Mouse (Mus musculus): ENCODE results near the gene Alg14.

Gene Alg14

GRCm38 (mm10) chr3:121358850-121359249 is 67.3 kb downstream of the Alg14 start:
- DNase-seq (ENCODE audit: extremely low read depth, insufficient read length, low spot score): no peak

- DNase-seq (ENCODE audit: extremely low read depth, insufficient read length, low spot score): no peak
These were observed 67.7 kb downstream of the Alg14 start for GRCm38 (mm10) chr3:121359272-121359671.

- no peak for DNase-seq (ENCODE audit: extremely low read depth, insufficient read length, low spot score)
These were observed 70.4 kb downstream of the Alg14 start for GRCm38 (mm10) chr3:121362002-121362401.

DNA sequence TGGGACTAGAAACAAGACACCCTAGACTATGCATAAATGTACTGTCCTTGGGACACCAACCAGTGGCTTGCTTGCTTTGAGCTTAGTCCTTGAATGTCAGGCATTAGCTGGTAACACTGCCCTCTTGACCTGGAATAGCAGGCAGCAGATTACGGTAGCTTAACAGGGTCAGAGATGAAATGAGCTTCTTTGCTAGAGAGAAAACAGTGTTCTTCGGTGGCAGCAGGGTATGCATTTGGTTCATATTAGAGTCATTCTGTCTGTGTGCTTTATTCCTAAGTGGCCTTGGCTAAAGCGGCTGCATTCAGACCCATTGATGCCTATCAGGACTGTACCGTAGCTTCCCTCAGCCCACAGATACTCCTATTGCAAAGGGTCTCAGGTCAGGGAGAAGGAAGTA is 72.8 kb downstream of the Alg14 start:
- no peak for DNase-seq (ENCODE audit: extremely low read depth, insufficient read length, low spot score)

DNA sequence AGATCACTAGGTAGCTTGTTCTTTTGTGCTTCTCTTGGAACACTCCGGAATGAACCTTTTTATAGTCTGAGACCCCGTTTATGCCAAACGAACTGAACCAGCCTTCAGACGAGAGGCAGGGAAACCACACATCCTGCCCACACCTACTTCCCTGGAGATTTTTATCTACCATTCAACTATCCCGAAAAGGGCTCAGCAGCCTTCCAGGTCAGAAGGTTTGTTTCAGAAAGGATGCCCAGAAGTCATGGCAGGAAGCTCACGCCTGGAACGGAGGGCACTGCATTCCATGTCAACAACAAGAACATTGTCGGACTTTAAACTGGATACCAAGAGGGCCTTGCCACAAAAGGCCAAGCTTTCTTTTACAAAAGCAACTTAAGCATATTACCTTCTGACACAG is 73.6 kb downstream of the Alg14 start:
- no peak for DNase-seq (ENCODE audit: extremely low read depth, insufficient read length, low spot score)

DNA sequence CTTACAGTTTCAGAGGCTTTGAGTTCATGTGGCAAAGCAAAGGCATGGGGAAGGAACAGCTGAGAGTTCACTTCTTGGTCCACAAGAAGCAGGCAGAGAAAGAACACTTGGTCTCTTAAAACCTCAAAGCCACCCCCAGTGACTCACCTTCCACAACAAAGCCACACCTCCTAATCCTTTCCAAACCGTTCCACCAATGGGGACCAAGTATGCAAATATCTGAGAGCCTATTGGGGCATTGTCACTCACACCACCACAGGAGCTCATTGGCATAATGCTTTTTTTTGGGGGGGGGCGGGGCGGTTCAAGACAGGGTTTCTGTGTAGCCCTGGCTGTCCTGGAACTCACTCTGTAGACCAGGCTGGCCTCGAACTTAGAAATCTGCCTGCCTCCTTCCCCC is 77.0 kb downstream of the Alg14 start:
- DNase-seq (ENCODE audit: extremely low read depth, insufficient read length, low spot score): no peak

- no peak for DNase-seq (ENCODE audit: extremely low read depth, insufficient read length, low spot score)
These were observed 77.9 kb downstream of the Alg14 start for GRCm38 (mm10) chr3:121369517-121369916.

- DNase-seq (ENCODE audit: extremely low read depth, insufficient read length, low spot score): no peak
These were observed 78.7 kb downstream of the Alg14 start for GRCm38 (mm10) chr3:121370301-121370700.

GRCm38 (mm10) chr3:121370830-121371526 is 79.4 kb downstream of the Alg14 start:
- no peak for DNase-seq (ENCODE audit: extremely low read depth, insufficient read length, low spot score)

DNA sequence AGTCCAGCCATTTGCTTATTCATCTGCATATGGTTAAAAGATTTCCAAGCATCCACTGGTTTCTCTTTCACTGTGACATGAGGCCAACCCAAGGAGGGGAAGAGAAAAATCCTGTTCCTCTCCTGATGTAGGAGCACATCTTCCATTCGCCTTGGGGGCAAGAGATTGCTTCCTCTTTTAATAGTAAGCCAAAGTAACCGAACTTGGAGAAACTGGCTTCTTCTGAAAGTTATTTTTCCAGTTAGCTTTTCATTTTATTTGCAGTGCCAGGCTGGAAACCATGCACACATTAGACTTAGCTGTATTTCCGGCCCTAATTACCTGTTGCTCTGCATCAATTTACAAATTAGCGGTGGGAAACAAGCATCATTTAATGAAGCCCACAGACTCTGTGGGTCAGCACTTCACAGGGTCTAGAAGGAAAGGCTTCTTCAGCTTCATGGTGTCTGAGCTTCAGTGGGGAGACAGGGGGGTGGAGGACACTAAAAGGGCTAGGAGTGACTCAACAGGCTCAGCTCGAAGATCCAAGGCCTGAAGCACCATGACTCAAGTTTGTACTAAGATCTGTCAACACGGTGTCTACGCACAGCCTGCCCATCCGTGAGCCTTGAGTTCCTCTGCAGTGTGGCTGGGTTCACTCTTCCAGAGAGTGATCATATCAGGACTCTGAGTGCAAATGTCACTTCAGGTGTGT is 80.1 kb downstream of the Alg14 start:
- DNase-seq (ENCODE audit: extremely low read depth, insufficient read length, low spot score): peak; percentile 43

DNA sequence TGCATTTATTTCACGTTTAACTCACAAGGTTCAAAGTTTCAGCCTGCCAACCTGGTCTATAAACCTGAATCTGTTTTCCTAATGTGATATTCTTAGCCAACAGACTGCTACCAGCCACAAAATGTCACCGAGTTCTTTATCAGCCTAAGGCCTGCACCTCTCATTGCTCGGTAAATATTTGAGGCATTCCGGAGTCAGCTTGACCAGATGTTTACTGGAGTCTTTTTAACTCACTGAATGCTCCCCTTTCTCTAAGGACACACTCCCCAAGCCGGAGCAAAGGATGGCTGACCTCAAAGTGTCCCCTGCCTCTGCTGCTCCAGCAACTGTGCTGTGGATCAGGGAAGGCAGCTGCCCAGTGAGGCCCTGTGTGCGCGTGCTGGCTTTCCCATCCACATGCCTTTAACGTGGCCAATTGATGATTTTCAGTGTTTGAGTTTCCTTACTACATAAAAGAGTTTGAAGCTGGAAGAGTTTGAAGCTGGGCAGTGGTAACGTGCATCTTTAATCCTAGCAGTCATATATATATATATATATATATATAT is 82.4 kb downstream of the Alg14 start:
- no peak for DNase-seq (ENCODE audit: extremely low read depth, insufficient read length, low spot score)

GRCm38 (mm10) chr3:121375541-121376129 is 84.1 kb downstream of the Alg14 start:
- DNase-seq (ENCODE audit: extremely low read depth, insufficient read length, low spot score): peak; percentile 69

- DNase-seq (ENCODE audit: extremely low read depth, insufficient read length, low spot score): peak; percentile 50
These were observed 87.4 kb downstream of the Alg14 start for GRCm38 (mm10) chr3:121378708-121379612.

GRCm38 (mm10) chr3:121379699-121380098 is 88.1 kb downstream of the Alg14 start:
- peak; percentile 72 for DNase-seq (ENCODE audit: extremely low read depth, insufficient read length, low spot score)

DNA sequence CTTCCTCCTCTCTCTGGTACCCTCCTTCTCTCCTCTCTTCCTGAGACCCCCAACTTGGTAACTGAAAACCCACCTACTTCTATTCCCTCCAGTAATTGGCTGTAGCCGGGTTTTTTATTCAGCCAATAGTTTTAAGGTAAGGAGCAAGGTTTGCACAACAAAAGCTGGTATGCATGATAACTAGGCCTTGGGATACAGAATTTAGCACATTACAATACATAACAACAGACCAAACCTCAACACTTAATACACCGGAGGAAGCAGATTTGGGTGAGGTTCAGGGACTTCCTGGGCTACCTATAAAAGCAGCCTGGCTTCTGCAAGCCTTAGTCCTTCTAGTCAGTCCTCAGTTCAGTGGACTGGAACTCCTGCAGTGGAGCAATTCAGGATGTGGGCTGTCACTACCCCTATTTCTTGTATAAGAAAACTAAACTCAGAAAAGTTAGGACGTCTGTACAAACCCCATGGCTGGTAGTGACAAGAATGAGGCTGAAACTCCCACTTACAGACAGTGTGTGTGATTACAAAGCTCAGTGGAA is 96.0 kb downstream of the Alg14 start:
- no peak for DNase-seq (ENCODE audit: extremely low read depth, insufficient read length, low spot score)

- DNase-seq (ENCODE audit: extremely low read depth, insufficient read length, low spot score): no peak
These were observed 97.8 kb downstream of the Alg14 start for GRCm38 (mm10) chr3:121389366-121389765.

DNA sequence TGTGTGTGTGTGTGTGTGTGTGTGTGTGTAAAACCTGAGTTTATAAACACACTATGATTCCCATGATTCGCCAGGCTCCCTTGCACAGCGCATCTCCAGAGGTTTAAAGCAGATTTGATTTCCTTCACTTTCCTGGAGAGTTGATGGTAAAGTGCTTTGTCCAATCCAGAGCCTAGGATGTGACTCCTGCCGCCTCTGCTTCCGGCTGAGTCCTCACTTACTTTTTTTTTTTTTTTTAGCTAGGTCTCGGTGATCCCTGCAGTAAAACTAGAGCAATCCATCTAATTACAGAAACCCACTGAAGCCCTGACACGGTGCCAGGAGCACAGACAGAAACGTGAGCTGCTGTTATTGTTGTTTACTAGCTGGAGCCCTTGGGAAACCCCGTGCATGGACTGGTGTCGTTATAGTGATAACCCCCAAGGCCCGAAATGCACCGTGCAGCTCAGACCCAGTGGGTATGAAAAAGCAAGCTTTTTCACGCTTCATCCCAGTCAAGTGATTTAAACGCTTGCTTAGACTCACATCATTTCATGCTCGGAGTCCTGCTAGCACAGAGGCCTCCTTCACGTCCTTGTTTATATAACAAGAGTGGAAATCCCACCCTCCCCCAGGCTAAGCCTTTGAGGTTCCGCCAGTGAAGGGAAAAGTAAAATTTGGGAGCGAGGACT is 98.4 kb downstream of the Alg14 start:
- DNase-seq (ENCODE audit: extremely low read depth, insufficient read length, low spot score): no peak

GRCm38 (mm10) chr3:121390724-121391123 is 99.2 kb downstream of the Alg14 start:
- DNase-seq (ENCODE audit: extremely low read depth, insufficient read length, low spot score): no peak

- peak; percentile 44 for DNase-seq (ENCODE audit: extremely low read depth, insufficient read length, low spot score)
These were observed 104.2 kb downstream of the Alg14 start for GRCm38 (mm10) chr3:121395588-121396295.

Data from 3134 (cell line).